Mouse (Mus musculus) midbrain, embryonic 10.5 days (tissue): ENCODE results near the gene Cnnm3. TPM values are rescaled to one million over a fixed set of nuclear protein-coding genes. Genes with fewer than 3 reads are reported as not detected.

Experiments used
- microRNA-seq: library from miRNA; unstranded; fragments of <30 nt; microRNA quantifications from one replicate; pipeline ENCODE4, GENCODE M21; 2017
- polyA plus RNA-seq: library from polyadenylated mRNA; unstranded; fragments of >200 nt; fragmentation: Nextera tagmentation; extraction: Ambion mirVana; gene quantifications from 2 replicates; pipeline ENCODE4 v1.2.1, GENCODE M21; 2016

The Cnnm3 gene
- polyA plus RNA-seq, 1 experiment from 2014 or later = 2.6 TPM

Small RNA genes lying within 50 kb of the gene (microRNA-seq; reads per million reads assigned to microRNA genes)
- gene Gm47280 = not detected

Other genes with a start within 250 kb of the Cnnm3 start
- gene Neurl3, start 237.2 kb upstream of the Cnnm3 start, polyA plus RNA-seq = 0.27 and 0.37 TPM in 2 replicates
- gene Arid5a, start 204.1 kb upstream of the Cnnm3 start, polyA plus RNA-seq = 3.4 and 4.0 TPM in 2 replicates
- 49.7 and 53.6 TPM in 2 replicates for gene Kansl3, start 142.7 kb upstream of the Cnnm3 start, polyA plus RNA-seq
- 1.8 and 1.9 TPM in 2 replicates for gene Fer1l5, start 139.6 kb upstream of the Cnnm3 start, polyA plus RNA-seq
- 63.5 and 69.9 TPM in 2 replicates for gene Lman2l, start 66.6 kb upstream of the Cnnm3 start, polyA plus RNA-seq
- gene Cnnm4, start 40.2 kb upstream of the Cnnm3 start, polyA plus RNA-seq = 15.5 and 15.6 TPM in 2 replicates
- gene Ankrd23, start 25.0 kb downstream of the Cnnm3 start, polyA plus RNA-seq = 16.3 and 17.4 TPM in 2 replicates
- gene Gm42417, start 27.6 kb downstream of the Cnnm3 start, polyA plus RNA-seq = 0.69 TPM in 1 of 2 replicates, not detected in the other
- gene Ankrd39, start 35.6 kb downstream of the Cnnm3 start, polyA plus RNA-seq = 17.8 and 21.2 TPM in 2 replicates
- gene Sema4c, start 46.5 kb downstream of the Cnnm3 start, polyA plus RNA-seq = 20.8 and 26.3 TPM in 2 replicates
- gene Fam178b, start 171.3 kb downstream of the Cnnm3 start, polyA plus RNA-seq = 0.33 and 0.50 TPM in 2 replicates
- 531 and 539 TPM in 2 replicates for gene Cox5b, start 179.6 kb downstream of the Cnnm3 start, polyA plus RNA-seq
- gene 4933424G06Rik, start 198.3 kb downstream of the Cnnm3 start, polyA plus RNA-seq = 0.10 and 0.24 TPM in 2 replicates
- 142 and 145 TPM in 2 replicates for gene Actr1b, start 202.6 kb downstream of the Cnnm3 start, polyA plus RNA-seq
- gene Zap70, start 249.9 kb downstream of the Cnnm3 start, polyA plus RNA-seq = 0.26 and 0.43 TPM in 2 replicates